Mouse (Mus musculus) heart, postnatal 0 days (tissue): ENCODE data around the gene Rptor. TPM values are rescaled to one million over a fixed set of nuclear protein-coding genes. Genes with fewer than 3 reads are reported as not detected.

Experiments used
- ATAC-seq: fragments of 200-750 bp; cut with Nextera tagmentation; 2 replicates; pipeline ENCODE4 v1.8.0; 2017; ENCODE audit warnings: low read depth, moderate number of reproducible peaks, moderate library complexity; ENCODE audit not compliant: insufficient read depth
- DNase-seq: peaks from one replicate; pipeline ENCODE4 v3.0.0-alpha.2; 2016; ENCODE audit warnings: low spot score
- H3K27ac ChIP-seq: fragments of 300-500 bp; sonication (generic); 2 replicates; pipeline ENCODE4 v1.5.1; 2014; ENCODE audit warnings: low read depth, mild to moderate bottlenecking
- H3K27me3 ChIP-seq: fragments of 300-500 bp; sonication (generic); 2 replicates; pipeline ENCODE4 v1.6.1; 2014; ENCODE audit warnings: low read length, mixed read lengths; ENCODE audit not compliant: control insufficient read depth, insufficient read depth
- H3K36me3 ChIP-seq: fragments of 300-500 bp; sonication (generic); replicated peaks from 2 replicates; pipeline ENCODE4 v1.6.1; 2014; ENCODE audit warnings: low read length, mixed read lengths; ENCODE audit not compliant: control insufficient read depth, insufficient read depth
- H3K4me1 ChIP-seq: fragments of 300-500 bp; sonication (generic); 2 replicates; pipeline ENCODE4 v1.6.1; 2014; ENCODE audit warnings: antibody characterized with exemption; ENCODE audit not compliant: control insufficient read depth, insufficient read depth
- H3K4me2 ChIP-seq: fragments of 300-500 bp; sonication (generic); 2 replicates; pipeline ENCODE4 v1.6.1; 2014; ENCODE audit warnings: low read depth, mild to moderate bottlenecking, low read length, moderate library complexity
- H3K4me3 ChIP-seq: fragments of 300-500 bp; sonication (generic); 2 replicates; pipeline ENCODE4 v1.5.1; 2014; ENCODE audit warnings: low read depth, low read length
- H3K9ac ChIP-seq: fragments of 300-500 bp; sonication (generic); replicated peaks from 2 replicates; pipeline ENCODE4 v1.6.1; 2014; ENCODE audit warnings: low read depth, low read length, mixed read lengths
- H3K9me3 ChIP-seq: fragments of 300-500 bp; sonication (generic); replicated peaks from 2 replicates; pipeline ENCODE4 v1.6.1; 2016; ENCODE audit warnings: low read length; ENCODE audit not compliant: control insufficient read depth
- CTCF ChIP-seq: IDR thresholded peaks from 2 replicates; pipeline ENCODE4 v1.5.1; 2016; ENCODE audit warnings: antibody characterized with exemption, control low read depth, low read depth
- EP300 ChIP-seq: IDR thresholded peaks from 2 replicates; pipeline ENCODE4 v1.6.1; 2016; ENCODE audit warnings: antibody characterized with exemption, low read depth
- WGBS: fragments of 180-500 bp; shearing (Covaris S2); extraction: QIAGEN DNeasy Blood & Tissue Kit; methylation state at CpG from one replicate; pipeline ENCODE4 v1.1.7; 2014; 5-methylcytosine and 5-hydroxymethylcytosine counted together
- polyA plus RNA-seq: library from polyadenylated mRNA; unstranded; fragments of >200 nt; fragmentation: Nextera tagmentation; extraction: Ambion mirVana; gene quantifications from 2 replicates; pipeline ENCODE4 v1.2.1, GENCODE M21; 2015
- total RNA-seq: library from RNA; depleted of rRNA; stranded (reverse); fragments of >200 nt; gene quantifications from 2 replicates; pipeline ENCODE4 v1.2.3, GENCODE M21; 2014; ENCODE audit warnings: low replicate concordance

Gene Rptor
- total and polyA plus RNA-seq, 2 experiments from 2014 or later, result 4.8 to 39.8 TPM

GRCm38 (mm10) chr11:119826239-119826638 is 223.5 kb downstream of the Rptor start:
- Histone ChIP-seq H3K4me3 (no peak overlapping the region), H3K27ac (no peak overlapping the region), H3K36me3 (peaks cover 40% of the 10 kb centered on the region), H3K27me3 (no peaks in the 10 kb centered on the region), H3K4me1 (no peaks in the 10 kb centered on the region), H3K9me3 (no peaks in the 10 kb centered on the region), H3K4me2 (no peak overlapping the region), H3K9ac (no peak overlapping the region)
- ATAC-seq (no peak), DNase-seq (no peak)
- 73% methylated on average over 4 of the region's 4 CpGs for WGBS
- no peak for TF ChIP-seq CTCF
- TF ChIP-seq EP300, result no peak

- TF ChIP-seq EP300 (no peak), CTCF (no peak)
- no peak overlapping the region for H3K4me3 ChIP-seq
- no peak overlapping the region for H3K27ac ChIP-seq
- H3K27me3 ChIP-seq, result no peaks in the 10 kb centered on the region
- no peak for DNase-seq
- WGBS, result 47% methylated on average over 3 of the region's 3 CpGs
- no peaks in the 10 kb centered on the region for H3K4me1 ChIP-seq
- H3K4me2 ChIP-seq, result no peak overlapping the region
- no peaks in the 10 kb centered on the region for H3K9me3 ChIP-seq
- no peak overlapping the region for H3K9ac ChIP-seq
- H3K36me3 ChIP-seq, result peaks cover 30% of the 10 kb centered on the region
- no peak for ATAC-seq
Observed at GRCm38 (mm10) chr11:119829116-119829515, 226.4 kb downstream of the Rptor start.

GRCm38 (mm10) chr11:119831682-119832081 is 229.0 kb downstream of the Rptor start:
- Histone ChIP-seq H3K27me3 (no peaks in the 10 kb centered on the region), H3K9ac (no peak overlapping the region), H3K36me3 (peaks cover 39% of the 10 kb centered on the region), H3K9me3 (no peaks in the 10 kb centered on the region), H3K4me3 (no peak overlapping the region), H3K27ac (no peak overlapping the region), H3K4me2 (no peak overlapping the region), H3K4me1 (no peaks in the 10 kb centered on the region)
- ATAC-seq (no peak), DNase-seq (no peak)
- TF ChIP-seq CTCF, result no peak
- TF ChIP-seq EP300, result no peak
- 88% methylated on average over 7 of the region's 7 CpGs for WGBS

- Histone ChIP-seq H3K36me3 (peaks cover 28% of the 10 kb centered on the region), H3K27me3 (no peaks in the 10 kb centered on the region), H3K4me2 (no peak overlapping the region; the same call in 1 of the 2 replicates), H3K9ac (no peak overlapping the region), H3K4me1 (no peaks in the 10 kb centered on the region), H3K27ac (0 out of 2 replicates have a peak overlapping the region, but pooled peaks have one; percentile 11), H3K4me3 (no peak overlapping the region), H3K9me3 (no peaks in the 10 kb centered on the region)
- TF ChIP-seq EP300 (no peak), CTCF (no peak)
- DNase-seq (no peak), ATAC-seq (no peak)
Observed at GRCm38 (mm10) chr11:119833311-119833710, 230.6 kb downstream of the Rptor start.

- H3K27me3 ChIP-seq, result no peaks in the 10 kb centered on the region
- no peak overlapping the region for H3K4me3 ChIP-seq
- no peak for DNase-seq
- H3K9ac ChIP-seq, result no peak overlapping the region
- no peak overlapping the region for H3K4me2 ChIP-seq
- 71% methylated on average over 16 of the region's 16 CpGs for WGBS
- ATAC-seq, result no peak
- H3K27ac ChIP-seq, result peak overlapping the region; percentile 21; the same call in 1 of the 2 replicates
- H3K4me1 ChIP-seq, result no peaks in the 10 kb centered on the region
- no peaks in the 10 kb centered on the region for H3K9me3 ChIP-seq
- peaks cover 22% of the 10 kb centered on the region for H3K36me3 ChIP-seq
- TF ChIP-seq EP300 (no peak), CTCF (no peak)
Observed at GRCm38 (mm10) chr11:119833877-119834804, 231.4 kb downstream of the Rptor start.
